Mouse (Mus musculus): ENCODE results near the gene Rexo4.
A peak's percentile ranks its signal among the peaks of the same experiment; 100 is the strongest.

The Rexo4 gene

GRCm38 (mm10) chr2:26910124-26910993 lies 53.8 kb downstream of the Rexo4 start, which contains the start of the genes Med22 and Rpl7a:
TSS of gene Med22 (minus strand) at chr2:26910677.
TSS of gene Rpl7a (plus strand) at chr2:26910764.
- peak; percentile 99 for DNase-seq (ENCODE audit: extremely low spot score, low spot score)

- DNase-seq (ENCODE audit: extremely low spot score, low spot score): no peak
These were observed 54.8 kb downstream of the Rexo4 start for GRCm38 (mm10) chr2:26909387-26909784.

DNA sequence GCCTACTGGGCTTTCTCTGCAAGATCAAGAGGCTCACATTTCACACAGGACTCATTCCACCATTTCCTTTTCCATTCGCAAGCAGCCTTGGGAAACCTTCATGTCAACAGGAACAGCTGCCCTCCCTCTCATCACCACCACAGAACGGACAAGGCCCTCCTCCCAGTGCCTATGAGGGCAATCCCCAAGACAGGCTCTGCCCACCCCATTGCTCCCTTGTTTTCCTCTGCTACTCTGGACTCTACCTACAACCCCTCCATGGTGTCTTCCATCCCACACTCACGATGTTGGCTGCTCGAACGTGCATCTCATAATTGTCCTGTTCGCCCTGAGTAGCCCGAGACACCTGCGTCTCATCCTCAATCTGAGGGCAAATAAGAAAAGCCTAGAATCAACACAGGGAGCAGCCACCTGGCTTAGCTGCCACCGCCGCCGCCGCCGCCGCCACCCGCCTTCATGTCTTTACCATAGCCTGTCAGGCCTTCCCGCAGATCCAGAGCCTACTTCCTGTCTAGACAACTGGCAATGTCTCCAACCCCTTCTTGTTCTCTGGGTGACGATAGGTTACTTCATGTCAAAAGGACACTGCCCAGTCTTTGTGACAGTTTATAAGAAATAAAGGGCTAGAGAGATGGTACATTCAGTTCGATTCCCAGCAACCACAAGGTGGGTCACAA lies 55.3 kb downstream of the Rexo4 start:
- no peak for DNase-seq (ENCODE audit: extremely low spot score, low spot score)

GRCm38 (mm10) chr2:26907109-26907508 lies 57.1 kb downstream of the Rexo4 start:
- DNase-seq (ENCODE audit: extremely low spot score, low spot score): peak; percentile 39

GRCm38 (mm10) chr2:26906431-26906830 lies 57.8 kb downstream of the Rexo4 start:
- no peak for DNase-seq (ENCODE audit: extremely low spot score, low spot score)

- no peak for DNase-seq (ENCODE audit: extremely low spot score, low spot score)
These were observed 58.2 kb downstream of the Rexo4 start for GRCm38 (mm10) chr2:26905936-26906335.

Measured in neural tube, embryonic 10.5 days (tissue).